Mouse (Mus musculus) retina, embryonic 14.5 days (tissue): ENCODE data around the gene Cavin2.
A peak's percentile ranks its signal among the peaks of the same experiment; 100 is the strongest.

ENCODE experiments used
- DNase-seq: peaks from one replicate; pipeline ENCODE4 v3.0.0-alpha.2; 2015; ENCODE audit warnings: low spot score

The Cavin2 gene

DNA sequence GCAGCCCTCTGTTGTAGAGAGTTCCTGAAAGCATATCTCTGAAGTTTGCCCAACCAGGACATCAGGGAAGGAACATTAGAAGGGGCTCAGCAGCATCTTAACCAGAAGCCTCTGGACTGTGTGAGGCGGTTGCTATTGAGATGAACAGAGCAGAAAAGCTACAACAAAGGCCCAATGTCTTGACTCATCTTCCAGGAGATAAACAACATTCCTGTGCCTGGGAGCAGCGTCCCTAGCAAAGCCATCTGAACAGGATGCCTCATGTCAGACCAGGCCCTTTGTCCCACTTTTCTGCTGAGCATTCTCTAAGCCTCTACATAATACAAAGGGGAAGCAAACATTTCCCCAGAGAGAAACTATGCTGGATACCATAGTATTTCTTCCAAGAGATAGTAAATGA, 26.6 kb downstream of the Cavin2 start:
- DNase-seq, result no peak

DNA sequence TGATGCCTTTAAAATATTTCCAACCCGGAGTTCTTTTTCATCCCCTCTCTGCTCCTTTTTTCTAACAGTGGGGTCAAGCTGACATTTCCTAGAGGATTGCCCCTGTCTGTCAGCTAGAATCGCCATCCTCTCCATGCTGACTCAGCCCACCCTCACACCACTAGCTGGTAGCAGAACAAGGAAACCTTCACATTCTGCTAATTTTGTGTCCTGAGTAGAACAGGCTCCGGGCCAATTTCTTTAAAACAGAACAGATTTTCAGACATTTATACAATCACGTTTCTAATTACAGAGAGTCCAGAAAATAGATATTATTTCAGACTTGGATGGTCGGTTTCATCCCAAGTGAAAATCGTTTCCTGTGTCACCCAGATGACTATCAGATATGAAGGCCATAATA, 34.6 kb downstream of the Cavin2 start:
- no peak for DNase-seq

DNA sequence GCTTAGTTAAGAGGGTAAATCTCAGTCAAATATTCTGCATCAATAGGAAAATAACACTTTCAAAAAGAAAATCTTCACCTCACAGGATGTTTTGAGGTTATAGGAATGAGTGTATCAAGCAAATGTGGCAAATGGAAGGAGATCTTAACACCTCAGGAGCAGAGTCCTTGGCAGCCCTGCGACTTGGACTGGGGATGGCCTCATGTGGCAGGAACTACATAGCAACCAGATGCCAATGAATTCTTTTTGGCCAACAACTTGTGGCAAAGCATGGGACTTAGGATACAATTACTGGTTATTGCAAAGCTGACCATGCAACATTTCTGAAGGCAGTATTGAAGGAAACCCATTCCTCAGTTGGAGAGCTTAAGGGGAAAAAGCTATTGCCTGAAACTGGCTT, 39.6 kb downstream of the Cavin2 start:
- DNase-seq, result no peak

DNA sequence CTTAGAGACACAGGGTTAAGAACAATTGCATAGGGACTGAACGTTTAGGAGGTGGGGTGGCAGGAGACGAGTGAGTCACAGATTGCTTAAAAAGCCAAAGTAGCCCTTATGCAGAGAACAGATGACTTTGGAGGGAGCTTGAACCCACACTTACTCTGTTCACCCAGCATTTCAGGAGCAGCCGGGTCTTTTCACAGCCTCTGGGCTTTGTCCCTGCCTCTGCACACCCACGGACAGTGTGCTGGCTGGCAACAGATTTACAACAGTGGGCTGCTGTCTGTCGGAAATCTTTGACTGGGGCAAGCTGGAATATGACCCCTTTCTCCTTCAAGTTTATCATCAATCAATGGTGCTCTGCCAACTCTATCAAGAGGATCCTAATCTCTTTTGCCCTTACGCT, 44.1 kb downstream of the Cavin2 start:
- DNase-seq, result no peak

DNA sequence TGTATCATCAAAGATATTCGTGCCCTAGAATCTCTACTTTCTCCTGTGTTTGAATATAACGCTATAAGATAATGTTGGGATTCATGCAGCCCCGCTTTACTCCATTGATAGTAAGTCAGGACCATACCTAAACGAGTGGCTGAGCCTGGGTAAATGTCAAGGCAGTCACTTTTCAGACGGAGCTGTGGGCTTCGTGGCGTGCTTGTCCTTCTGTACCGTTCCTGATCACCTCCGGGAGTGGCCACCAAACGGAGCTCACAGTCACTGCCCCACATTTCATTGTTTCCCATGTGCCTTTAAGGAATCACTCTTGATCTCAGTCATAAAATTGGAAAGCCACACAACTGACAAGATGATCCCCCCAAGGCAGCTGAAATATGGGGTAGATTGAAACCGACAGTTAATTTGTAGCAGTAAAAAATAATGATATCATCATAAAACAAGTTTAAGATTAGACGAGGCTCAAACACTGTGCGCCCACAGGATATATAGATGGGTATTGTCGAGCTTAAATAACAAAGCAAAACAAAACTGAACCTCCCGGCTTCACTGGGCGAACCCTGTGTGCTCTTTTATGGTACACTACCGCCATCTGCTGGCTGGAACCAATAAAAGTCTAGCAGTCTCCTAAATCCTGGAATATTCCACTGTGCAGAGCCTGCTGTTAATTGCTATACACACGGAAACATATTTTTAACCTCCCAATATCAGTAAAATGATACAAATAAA, 44.8 kb downstream of the Cavin2 start:
- peak; percentile 94 for DNase-seq

DNA sequence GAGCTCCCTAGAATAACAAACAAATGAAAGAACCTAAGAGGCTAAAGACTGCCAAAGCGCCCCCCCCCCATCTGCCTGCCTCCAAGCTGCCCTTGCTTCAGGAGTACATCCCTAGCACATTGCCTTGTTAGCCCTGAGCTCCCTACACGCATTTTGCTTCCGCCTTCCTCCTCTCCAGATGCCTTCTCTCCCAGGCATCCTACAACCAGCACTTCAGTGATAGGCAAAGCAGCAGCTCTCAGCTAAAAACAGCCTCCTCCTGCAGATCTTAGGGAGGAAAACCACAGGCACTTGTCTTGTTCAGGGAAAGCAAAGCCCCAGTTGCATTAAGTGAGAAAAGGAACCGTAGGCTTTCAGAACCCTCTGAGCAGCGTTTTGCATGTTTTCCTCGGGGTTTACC, 45.4 kb downstream of the Cavin2 start:
- no peak for DNase-seq

DNA sequence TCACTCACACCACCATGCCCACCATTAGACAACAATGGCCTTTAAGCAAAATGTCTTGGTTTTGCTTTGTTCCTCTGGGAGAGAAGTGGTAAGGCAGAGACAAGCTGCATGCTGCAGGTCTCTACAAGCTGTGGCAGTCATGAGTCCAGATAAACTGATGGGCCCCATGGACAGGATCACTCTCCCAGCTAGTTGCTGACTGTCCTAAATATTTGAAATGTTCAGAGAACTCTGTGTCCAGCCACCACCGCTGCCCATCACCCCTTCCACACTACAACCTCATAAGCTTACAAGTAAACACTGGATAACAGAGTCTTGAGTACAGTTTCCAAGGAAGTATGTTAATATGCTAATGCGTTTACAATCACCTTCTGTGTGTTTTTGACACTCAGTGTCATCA, 46.2 kb downstream of the Cavin2 start:
- DNase-seq, result no peak

DNA sequence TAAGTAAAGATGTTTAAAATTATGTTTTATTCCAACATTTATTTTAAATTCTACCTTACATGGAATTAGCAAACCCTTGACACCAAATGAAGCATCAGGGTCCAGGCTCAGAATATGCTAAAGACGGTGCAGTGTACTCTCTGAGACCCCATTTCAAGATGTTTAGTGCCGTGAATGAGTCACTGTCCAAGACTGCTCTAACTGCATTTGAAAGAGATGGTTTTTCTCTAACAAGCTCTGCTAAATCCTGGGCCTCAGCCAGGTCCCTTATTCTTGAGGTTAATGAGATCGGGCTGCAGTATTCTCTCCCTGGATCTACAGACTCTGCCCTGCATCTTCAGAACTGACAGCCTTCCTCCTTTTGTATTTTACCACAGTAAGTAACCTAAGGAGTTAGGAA, 55.2 kb downstream of the Cavin2 start:
- no peak for DNase-seq

DNA sequence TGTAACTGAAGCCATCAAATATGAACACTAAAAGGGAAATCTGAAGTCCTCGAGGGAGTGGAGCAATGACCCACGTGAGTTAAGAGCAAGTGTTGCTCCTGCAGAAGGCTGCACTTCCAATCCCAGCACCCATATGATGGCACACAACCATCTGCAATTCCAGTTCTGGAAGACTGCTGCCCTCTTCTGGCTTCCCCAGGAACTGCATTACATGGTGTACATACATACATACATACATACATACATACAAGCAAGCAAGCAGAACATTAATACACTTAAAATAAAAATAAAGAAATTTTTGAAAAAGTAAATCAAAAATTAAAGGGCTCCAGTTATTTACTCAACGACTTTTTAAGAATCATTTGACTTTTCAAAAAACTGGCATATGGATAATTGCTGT, 58.7 kb downstream of the Cavin2 start:
- no peak for DNase-seq

DNA sequence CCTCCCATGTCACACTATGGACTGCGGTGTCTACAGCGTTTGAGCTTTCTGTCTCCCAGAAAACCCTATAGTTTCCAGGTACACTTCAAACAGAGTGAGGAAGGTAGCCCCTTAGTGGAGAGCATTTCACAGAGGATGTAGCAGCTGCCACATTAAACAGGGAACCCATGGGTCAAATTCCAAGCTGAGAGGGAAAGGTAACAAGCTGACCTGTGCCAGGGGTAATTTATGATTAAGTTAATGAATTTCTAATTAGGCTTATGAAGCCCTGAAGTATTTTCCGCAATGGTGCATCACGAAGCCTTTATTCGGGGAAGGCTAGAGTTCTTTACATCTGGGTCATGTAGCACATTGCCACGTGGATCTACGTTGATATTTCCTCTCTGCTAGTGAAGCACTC, 59.7 kb downstream of the Cavin2 start:
- no peak for DNase-seq

DNA sequence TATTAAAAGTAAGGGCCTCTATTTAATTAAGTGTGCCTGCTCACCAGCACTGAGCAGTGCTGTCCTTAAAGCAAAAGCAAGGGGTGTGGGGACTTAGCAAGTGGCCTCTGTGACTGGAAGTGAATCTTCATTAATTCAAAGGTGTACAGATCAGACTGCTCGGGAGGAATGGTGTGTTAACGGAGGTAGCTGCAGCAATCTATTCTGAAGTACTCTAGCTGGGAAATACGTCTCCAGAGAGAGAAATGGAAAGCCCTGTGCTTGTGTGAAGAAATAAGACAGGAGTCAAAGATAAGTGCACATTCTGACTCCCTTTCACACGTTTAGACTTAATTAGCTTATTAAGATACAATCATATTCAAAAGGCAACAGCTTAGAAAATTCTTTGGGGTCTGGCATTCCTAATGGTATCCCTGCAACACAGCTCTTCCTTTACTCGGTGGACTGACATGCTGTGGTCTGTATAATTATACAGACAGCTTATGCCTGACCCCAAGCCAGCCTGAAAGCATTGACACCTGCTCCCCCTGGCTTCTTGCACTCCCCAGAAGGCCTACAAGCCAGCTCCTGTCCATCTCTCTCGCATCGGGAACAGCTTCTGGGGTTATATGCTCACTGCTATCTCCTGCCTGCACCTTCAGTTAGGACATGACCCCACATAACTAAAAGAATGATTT, 60.5 kb downstream of the Cavin2 start:
- no peak for DNase-seq
